Mouse (Mus musculus): ENCODE results near the gene Epha4. TPM values are rescaled to one million over a fixed set of nuclear protein-coding genes. Genes with fewer than 3 reads are reported as not detected.

The Epha4 gene
- polyA plus RNA-seq, 1 experiment from 2014 or later, result 30.4 TPM

GRCm38 (mm10) chr1:77365850-77366249 lies 149.0 kb downstream of the Epha4 start:
- 75% methylated on average over 3 of the region's 3 CpGs for WGBS
- no peaks in the 10 kb centered on the region for H3K27me3 ChIP-seq (ENCODE audit: control insufficient read depth, insufficient read depth, low read depth, low read length)
- H3K27ac ChIP-seq (ENCODE audit: low read length), result no peak overlapping the region
- no peak overlapping the region for H3K4me3 ChIP-seq (ENCODE audit: low read depth, low read length)
- H3K4me2 ChIP-seq (ENCODE audit: low read length), result no peak overlapping the region
- H3K4me1 ChIP-seq (ENCODE audit: control insufficient read depth, insufficient read depth, low read length), result no peaks in the 10 kb centered on the region
- H3K36me3 ChIP-seq (ENCODE audit: control insufficient read depth, insufficient read depth, low read length), result no peaks in the 10 kb centered on the region
- H3K9me3 ChIP-seq (replicated peaks; ENCODE audit: control insufficient read depth, low read length, poor library complexity, severe bottlenecking), result no peaks in the 10 kb centered on the region
- no peak overlapping the region for H3K9ac ChIP-seq (ENCODE audit: low read depth, low read length)
- ATAC-seq, result no peak

GRCm38 (mm10) chr1:77364596-77364995 lies 150.3 kb downstream of the Epha4 start:
- ATAC-seq, result no peak
- WGBS, result 92% methylated on average over 3 of the region's 3 CpGs
- no peak overlapping the region for H3K4me3 ChIP-seq (ENCODE audit: low read depth, low read length)
- H3K27ac ChIP-seq (ENCODE audit: low read length), result no peak overlapping the region
- H3K9me3 ChIP-seq (replicated peaks; ENCODE audit: control insufficient read depth, low read length, poor library complexity, severe bottlenecking), result no peaks in the 10 kb centered on the region
- no peaks in the 10 kb centered on the region for H3K4me1 ChIP-seq (ENCODE audit: control insufficient read depth, insufficient read depth, low read length)
- H3K4me2 ChIP-seq (ENCODE audit: low read length), result no peak overlapping the region
- no peaks in the 10 kb centered on the region for H3K27me3 ChIP-seq (ENCODE audit: control insufficient read depth, insufficient read depth, low read depth, low read length)
- no peak overlapping the region for H3K9ac ChIP-seq (ENCODE audit: low read depth, low read length)
- H3K36me3 ChIP-seq (ENCODE audit: control insufficient read depth, insufficient read depth, low read length), result no peaks in the 10 kb centered on the region

GRCm38 (mm10) chr1:77363848-77364247 lies 151.0 kb downstream of the Epha4 start:
- no peak for ATAC-seq
- 96% methylated on average over 1 of the region's 1 CpGs for WGBS
- no peaks in the 10 kb centered on the region for H3K27me3 ChIP-seq (ENCODE audit: control insufficient read depth, insufficient read depth, low read depth, low read length)
- no peaks in the 10 kb centered on the region for H3K36me3 ChIP-seq (ENCODE audit: control insufficient read depth, insufficient read depth, low read length)
- H3K4me2 ChIP-seq (ENCODE audit: low read length), result no peak overlapping the region
- no peak overlapping the region for H3K27ac ChIP-seq (ENCODE audit: low read length)
- no peaks in the 10 kb centered on the region for H3K9me3 ChIP-seq (replicated peaks; ENCODE audit: control insufficient read depth, low read length, poor library complexity, severe bottlenecking)
- no peak overlapping the region for H3K9ac ChIP-seq (ENCODE audit: low read depth, low read length)
- no peaks in the 10 kb centered on the region for H3K4me1 ChIP-seq (ENCODE audit: control insufficient read depth, insufficient read depth, low read length)
- H3K4me3 ChIP-seq (ENCODE audit: low read depth, low read length), result no peak overlapping the region

GRCm38 (mm10) chr1:77346459-77346858 lies 168.4 kb downstream of the Epha4 start:
- Histone ChIP-seq H3K4me3 (ENCODE audit: low read depth, low read length) (no peak overlapping the region), H3K9me3 (replicated peaks; ENCODE audit: control insufficient read depth, low read length, poor library complexity, severe bottlenecking) (no peaks in the 10 kb centered on the region), H3K36me3 (ENCODE audit: control insufficient read depth, insufficient read depth, low read length) (no peaks in the 10 kb centered on the region), H3K9ac (ENCODE audit: low read depth, low read length) (no peak overlapping the region), H3K4me2 (ENCODE audit: low read length) (no peak overlapping the region), H3K27ac (ENCODE audit: low read length) (no peak overlapping the region), H3K27me3 (ENCODE audit: control insufficient read depth, insufficient read depth, low read depth, low read length) (no peaks in the 10 kb centered on the region), H3K4me1 (ENCODE audit: control insufficient read depth, insufficient read depth, low read length) (no peaks in the 10 kb centered on the region)
- ATAC-seq, result no peak
- WGBS, result 92% methylated on average over 4 of the region's 4 CpGs

GRCm38 (mm10) chr1:77343792-77344191 lies 171.1 kb downstream of the Epha4 start:
- H3K4me3 ChIP-seq (ENCODE audit: low read depth, low read length), result no peak overlapping the region
- no peaks in the 10 kb centered on the region for H3K36me3 ChIP-seq (ENCODE audit: control insufficient read depth, insufficient read depth, low read length)
- H3K4me2 ChIP-seq (ENCODE audit: low read length), result no peak overlapping the region
- H3K27ac ChIP-seq (ENCODE audit: low read length), result no peak overlapping the region
- WGBS, result 91% methylated on average over 4 of the region's 4 CpGs
- H3K9me3 ChIP-seq (replicated peaks; ENCODE audit: control insufficient read depth, low read length, poor library complexity, severe bottlenecking), result no peaks in the 10 kb centered on the region
- no peak for ATAC-seq
- H3K9ac ChIP-seq (ENCODE audit: low read depth, low read length), result no peak overlapping the region
- H3K4me1 ChIP-seq (ENCODE audit: control insufficient read depth, insufficient read depth, low read length), result no peaks in the 10 kb centered on the region
- H3K27me3 ChIP-seq (ENCODE audit: control insufficient read depth, insufficient read depth, low read depth, low read length), result no peaks in the 10 kb centered on the region

- WGBS, result 87% methylated on average over 5 of the region's 5 CpGs
- Histone ChIP-seq H3K9me3 (replicated peaks; ENCODE audit: control insufficient read depth, low read length, poor library complexity, severe bottlenecking) (no peaks in the 10 kb centered on the region), H3K4me1 (ENCODE audit: control insufficient read depth, insufficient read depth, low read length) (no peaks in the 10 kb centered on the region), H3K4me3 (ENCODE audit: low read depth, low read length) (no peak overlapping the region), H3K27me3 (ENCODE audit: control insufficient read depth, insufficient read depth, low read depth, low read length) (no peaks in the 10 kb centered on the region), H3K27ac (ENCODE audit: low read length) (no peak overlapping the region), H3K9ac (ENCODE audit: low read depth, low read length) (no peak overlapping the region), H3K4me2 (ENCODE audit: low read length) (no peak overlapping the region), H3K36me3 (ENCODE audit: control insufficient read depth, insufficient read depth, low read length) (no peaks in the 10 kb centered on the region)
- ATAC-seq, result no peak
Measured at GRCm38 (mm10) chr1:77339701-77340100, 175.2 kb downstream of the Epha4 start.

GRCm38 (mm10) chr1:77338346-77338745 lies 176.5 kb downstream of the Epha4 start:
- no peak for ATAC-seq
- no peak overlapping the region for H3K27ac ChIP-seq (ENCODE audit: low read length)
- no peak overlapping the region for H3K9ac ChIP-seq (ENCODE audit: low read depth, low read length)
- H3K9me3 ChIP-seq (replicated peaks; ENCODE audit: control insufficient read depth, low read length, poor library complexity, severe bottlenecking), result no peaks in the 10 kb centered on the region
- H3K27me3 ChIP-seq (ENCODE audit: control insufficient read depth, insufficient read depth, low read depth, low read length), result no peaks in the 10 kb centered on the region
- H3K4me3 ChIP-seq (ENCODE audit: low read depth, low read length), result no peak overlapping the region
- H3K4me1 ChIP-seq (ENCODE audit: control insufficient read depth, insufficient read depth, low read length), result no peaks in the 10 kb centered on the region
- no peaks in the 10 kb centered on the region for H3K36me3 ChIP-seq (ENCODE audit: control insufficient read depth, insufficient read depth, low read length)
- WGBS, result 55% methylated on average over 6 of the region's 6 CpGs
- no peak overlapping the region for H3K4me2 ChIP-seq (ENCODE audit: low read length)

GRCm38 (mm10) chr1:77336937-77337336 lies 178.0 kb downstream of the Epha4 start:
- H3K36me3 ChIP-seq (ENCODE audit: control insufficient read depth, insufficient read depth, low read length), result no peaks in the 10 kb centered on the region
- H3K4me3 ChIP-seq (ENCODE audit: low read depth, low read length), result no peak overlapping the region
- H3K4me1 ChIP-seq (ENCODE audit: control insufficient read depth, insufficient read depth, low read length), result no peaks in the 10 kb centered on the region
- 91% methylated on average over 7 of the region's 7 CpGs for WGBS
- no peaks in the 10 kb centered on the region for H3K9me3 ChIP-seq (replicated peaks; ENCODE audit: control insufficient read depth, low read length, poor library complexity, severe bottlenecking)
- no peak overlapping the region for H3K4me2 ChIP-seq (ENCODE audit: low read length)
- no peaks in the 10 kb centered on the region for H3K27me3 ChIP-seq (ENCODE audit: control insufficient read depth, insufficient read depth, low read depth, low read length)
- ATAC-seq, result no peak
- no peak overlapping the region for H3K27ac ChIP-seq (ENCODE audit: low read length)
- H3K9ac ChIP-seq (ENCODE audit: low read depth, low read length), result no peak overlapping the region

GRCm38 (mm10) chr1:77318597-77319127 lies 196.2 kb downstream of the Epha4 start:
- ATAC-seq, result no peak
- no peaks in the 10 kb centered on the region for H3K9me3 ChIP-seq (replicated peaks; ENCODE audit: control insufficient read depth, low read length, poor library complexity, severe bottlenecking)
- no peaks in the 10 kb centered on the region; the same call in 1 of the 2 replicates for H3K27me3 ChIP-seq (ENCODE audit: control insufficient read depth, insufficient read depth, low read depth, low read length)
- WGBS, result 79% methylated on average over 4 of the region's 4 CpGs
- no peaks in the 10 kb centered on the region for H3K4me1 ChIP-seq (ENCODE audit: control insufficient read depth, insufficient read depth, low read length)
- H3K36me3 ChIP-seq (ENCODE audit: control insufficient read depth, insufficient read depth, low read length), result no peaks in the 10 kb centered on the region
- H3K27ac ChIP-seq (ENCODE audit: low read length), result no peak overlapping the region
- no peak overlapping the region for H3K4me2 ChIP-seq (ENCODE audit: low read length)
- no peak overlapping the region for H3K4me3 ChIP-seq (ENCODE audit: low read depth, low read length)
- no peak overlapping the region for H3K9ac ChIP-seq (ENCODE audit: low read depth, low read length)
